Mouse (Mus musculus): ENCODE measurements around the gene Soga1.
A peak's percentile ranks its signal among the peaks of the same experiment; 100 is the strongest.

Soga1 gene

DNA sequence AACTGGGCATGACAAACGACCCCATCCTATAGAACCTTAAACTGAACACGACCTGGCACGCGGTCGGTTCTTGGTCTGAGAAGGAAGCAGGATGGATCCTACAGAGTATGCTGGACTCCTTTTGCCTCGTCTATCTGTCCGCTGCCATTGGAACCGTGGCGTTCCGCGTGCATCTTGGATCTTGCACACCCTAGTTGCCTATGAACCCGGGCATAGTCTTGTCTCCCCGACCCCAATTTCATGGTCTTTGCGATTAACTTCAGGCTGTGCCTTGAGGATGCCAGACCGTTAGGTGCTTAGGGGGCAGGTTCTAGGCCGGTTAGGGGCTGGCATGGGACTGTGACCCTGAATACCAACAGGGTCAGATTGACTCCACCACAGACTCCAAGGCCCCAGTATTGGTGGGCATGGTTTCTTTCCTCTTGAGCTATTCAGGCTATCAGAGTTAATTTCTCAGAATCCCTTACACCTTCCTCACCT lies 687 bp upstream of the Soga1 start:
- DNase-seq (ENCODE audit: low spot score in 2 of 2): no peak

- DNase-seq (ENCODE audit: low spot score in 2 of 2): no peak
These were observed 828 bp downstream of the Soga1 start for GRCm38 (mm10) chr2:157078059-157078792.

DNA sequence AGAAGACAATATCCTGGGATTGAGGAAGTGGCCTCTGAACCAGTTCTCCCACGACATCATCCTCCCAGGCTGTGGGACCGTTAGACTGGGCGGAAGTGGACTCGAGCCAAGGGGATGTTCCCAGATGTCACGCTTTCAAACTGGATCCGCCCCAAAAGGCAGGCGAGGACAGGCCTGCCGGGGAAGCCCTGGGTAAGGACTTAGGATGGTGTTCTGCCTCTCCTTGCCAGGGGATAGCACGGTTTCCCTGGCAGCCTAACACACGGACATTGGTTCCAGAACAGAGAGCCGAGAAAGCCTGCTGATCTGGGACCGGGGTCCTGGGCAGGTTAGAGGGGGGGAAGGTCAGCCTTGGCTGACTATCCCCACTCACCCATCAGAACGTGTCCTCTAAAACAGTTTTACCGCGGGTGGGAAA lies 1.4 kb downstream of the Soga1 start:
- peak in 1 of 2 experiments; percentile 51 for DNase-seq (ENCODE audit: low spot score in 2 of 2)

DNA sequence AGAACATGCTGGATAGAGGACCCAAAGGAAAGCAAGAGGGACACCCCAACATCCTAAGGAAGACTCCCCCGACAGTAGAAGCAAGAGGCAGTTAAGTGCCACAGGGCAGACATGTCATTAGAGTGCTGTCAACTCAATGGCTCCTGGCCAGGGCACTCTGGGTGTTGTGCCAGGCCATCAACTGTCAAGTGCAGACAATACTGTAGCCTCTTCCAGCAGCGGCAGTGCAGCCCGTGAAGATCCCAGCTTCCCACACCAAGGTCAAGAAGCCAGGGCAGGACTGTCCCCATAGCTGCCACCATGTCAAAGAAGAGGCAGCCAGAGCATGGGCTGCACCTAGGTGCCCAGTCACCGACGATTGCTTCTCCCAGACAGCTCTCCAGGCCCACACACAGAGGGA lies 1.9 kb downstream of the Soga1 start:
- no peak for DNase-seq (ENCODE audit: low spot score in 2 of 2)

DNA sequence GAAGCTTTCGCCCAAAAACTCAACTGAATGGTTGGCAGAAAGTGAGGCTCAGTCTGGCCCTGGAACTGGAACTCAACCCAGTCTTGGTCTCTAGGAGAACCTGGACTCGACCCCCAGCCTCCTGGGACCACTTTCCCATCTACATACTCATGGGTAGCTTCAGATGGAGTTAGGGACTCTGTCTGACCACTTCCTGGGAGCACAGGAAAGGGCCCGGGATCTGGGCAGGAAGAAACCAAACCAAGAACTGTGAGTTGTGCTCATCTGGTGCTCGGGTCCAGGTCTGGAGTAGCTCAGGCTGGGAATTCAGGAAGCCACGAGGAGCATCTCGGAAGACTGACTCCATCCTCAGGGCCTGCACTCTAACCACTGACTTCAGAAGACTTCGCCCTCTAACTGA lies 2.5 kb downstream of the Soga1 start:
- DNase-seq (ENCODE audit: low spot score in 2 of 2): no peak

DNA sequence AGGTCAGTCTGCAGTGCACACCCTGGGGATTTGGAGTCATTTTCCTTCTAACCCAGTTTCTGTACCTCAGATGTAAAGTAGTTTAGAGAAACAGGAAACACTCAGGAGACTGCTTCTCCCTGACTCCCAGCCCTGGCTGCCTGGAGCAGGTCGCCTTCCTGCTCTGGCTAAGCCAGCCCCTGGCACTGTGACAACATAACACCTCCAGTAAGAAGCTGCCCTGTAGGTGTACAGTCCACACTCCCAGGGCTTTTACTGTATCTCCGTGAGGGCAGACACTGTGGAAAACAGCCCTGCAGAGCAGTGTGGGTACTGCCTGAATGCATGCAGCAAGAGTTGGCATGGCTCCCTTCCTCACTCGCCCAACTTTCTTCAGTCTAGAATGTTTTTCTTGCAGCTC lies 3.4 kb downstream of the Soga1 start:
- no peak for DNase-seq (ENCODE audit: low spot score in 2 of 2)

DNA sequence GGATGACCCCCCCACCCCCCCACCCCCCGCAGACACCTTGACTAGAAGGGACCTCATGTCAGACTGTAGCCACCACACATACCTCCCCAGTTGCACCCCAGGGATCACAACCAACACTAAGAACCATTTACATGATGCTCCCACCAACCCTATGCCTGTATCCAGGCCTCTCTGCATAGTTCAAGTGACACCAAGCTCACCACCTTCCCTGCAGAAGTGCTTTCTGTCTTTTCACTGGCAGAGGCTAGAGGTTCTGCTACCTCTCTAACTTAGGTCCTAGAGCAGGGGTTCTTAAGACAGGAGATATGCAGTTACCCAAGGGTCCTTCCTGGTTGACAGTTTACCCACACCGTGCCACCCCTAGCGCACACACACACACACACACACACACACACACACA lies 3.8 kb downstream of the Soga1 start:
- no peak for DNase-seq (ENCODE audit: low spot score in 2 of 2)

GRCm38 (mm10) chr2:157074772-157075171 lies 4.3 kb downstream of the Soga1 start:
- no peak for DNase-seq (ENCODE audit: low spot score in 2 of 2)

DNA sequence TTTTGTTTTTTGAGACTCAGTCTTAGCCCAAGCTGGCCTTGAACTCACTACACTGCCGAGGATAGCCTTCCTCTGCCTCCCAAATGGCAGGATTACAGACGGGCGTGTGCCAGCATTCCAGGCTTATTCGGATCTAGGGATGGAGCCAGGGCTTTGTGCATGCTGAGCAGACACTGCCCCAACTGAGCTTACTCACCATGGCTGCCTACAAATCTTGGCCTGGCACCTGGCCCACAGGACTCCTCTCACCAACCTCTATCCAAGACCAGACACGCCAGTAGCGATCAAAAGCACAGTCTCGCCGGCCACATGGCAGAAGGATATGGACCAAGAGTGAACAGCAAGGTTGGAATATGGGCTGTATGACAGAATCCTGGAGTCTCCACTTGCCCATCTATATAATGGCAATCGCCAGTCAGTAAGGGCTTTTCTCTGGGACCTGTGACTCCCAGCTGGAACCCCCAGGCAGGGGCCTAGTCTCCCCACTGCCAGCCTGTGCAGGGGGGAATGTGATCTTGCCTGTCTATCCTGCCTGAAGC lies 4.8 kb downstream of the Soga1 start:
- DNase-seq (ENCODE audit: low spot score in 2 of 2): no peak

GRCm38 (mm10) chr2:157073378-157074052 lies 5.5 kb downstream of the Soga1 start:
- no peak for DNase-seq (ENCODE audit: low spot score in 2 of 2)

GRCm38 (mm10) chr2:157072316-157072990 lies 6.6 kb downstream of the Soga1 start:
- no peak for DNase-seq (ENCODE audit: low spot score in 2 of 2)

- peak in 1 of 2 experiments; percentile 45 for DNase-seq (ENCODE audit: low spot score in 2 of 2)
These were observed 7.5 kb downstream of the Soga1 start for GRCm38 (mm10) chr2:157071556-157071955.

GRCm38 (mm10) chr2:157070365-157070764 lies 8.7 kb downstream of the Soga1 start:
- no peak for DNase-seq (ENCODE audit: low spot score in 2 of 2)

DNA sequence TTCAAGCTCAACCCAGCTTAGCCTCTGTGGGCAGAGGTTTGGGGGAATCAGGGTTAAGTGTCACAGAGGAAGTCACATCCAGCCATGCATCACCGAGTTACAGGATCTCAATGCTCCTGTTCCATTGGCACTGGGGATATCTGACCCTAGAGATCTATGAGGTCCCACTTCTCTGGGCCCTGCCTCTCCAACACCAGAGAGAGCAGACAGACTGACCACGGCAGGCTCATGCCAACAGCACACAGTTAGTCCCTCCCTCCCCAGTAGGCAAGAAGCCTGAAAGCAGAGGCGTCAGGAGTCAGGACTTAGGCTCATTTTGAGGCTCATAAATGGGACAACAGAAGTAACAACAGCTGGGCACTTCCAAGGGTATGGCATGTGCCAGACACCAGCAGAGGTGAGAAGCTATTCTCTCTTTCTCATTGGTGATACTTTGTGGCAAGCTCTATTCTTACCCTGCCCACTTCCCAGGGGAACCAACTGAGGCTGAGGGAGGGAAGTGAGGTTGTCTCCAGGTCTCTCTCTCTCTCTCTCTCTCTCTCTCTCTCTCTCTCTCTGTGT lies 9.2 kb downstream of the Soga1 start:
- no peak for DNase-seq (ENCODE audit: low spot score in 2 of 2)

DNA sequence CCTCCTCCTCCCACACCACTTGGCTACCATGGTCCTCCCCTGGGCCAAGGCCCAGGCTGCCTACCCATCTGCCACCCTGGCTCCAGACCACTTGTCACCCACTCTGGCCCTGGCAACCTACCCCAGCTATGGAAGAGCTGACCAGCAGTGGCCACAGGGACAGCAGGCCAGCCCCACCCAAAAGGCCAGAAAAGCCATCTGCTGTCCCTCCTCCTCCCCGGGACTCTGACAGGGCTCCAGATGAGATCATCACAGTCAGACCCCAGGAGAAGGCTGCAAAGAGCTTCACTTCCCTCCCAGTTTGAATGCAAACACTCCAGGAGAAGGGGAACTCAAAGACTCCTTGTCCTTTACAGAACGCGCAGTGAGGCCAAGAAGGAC lies 9.7 kb downstream of the Soga1 start:
- no peak for DNase-seq (ENCODE audit: low spot score in 2 of 2)

- DNase-seq (ENCODE audit: low spot score in 2 of 2): no peak
These were observed 10.2 kb downstream of the Soga1 start for GRCm38 (mm10) chr2:157068701-157069354.

DNA sequence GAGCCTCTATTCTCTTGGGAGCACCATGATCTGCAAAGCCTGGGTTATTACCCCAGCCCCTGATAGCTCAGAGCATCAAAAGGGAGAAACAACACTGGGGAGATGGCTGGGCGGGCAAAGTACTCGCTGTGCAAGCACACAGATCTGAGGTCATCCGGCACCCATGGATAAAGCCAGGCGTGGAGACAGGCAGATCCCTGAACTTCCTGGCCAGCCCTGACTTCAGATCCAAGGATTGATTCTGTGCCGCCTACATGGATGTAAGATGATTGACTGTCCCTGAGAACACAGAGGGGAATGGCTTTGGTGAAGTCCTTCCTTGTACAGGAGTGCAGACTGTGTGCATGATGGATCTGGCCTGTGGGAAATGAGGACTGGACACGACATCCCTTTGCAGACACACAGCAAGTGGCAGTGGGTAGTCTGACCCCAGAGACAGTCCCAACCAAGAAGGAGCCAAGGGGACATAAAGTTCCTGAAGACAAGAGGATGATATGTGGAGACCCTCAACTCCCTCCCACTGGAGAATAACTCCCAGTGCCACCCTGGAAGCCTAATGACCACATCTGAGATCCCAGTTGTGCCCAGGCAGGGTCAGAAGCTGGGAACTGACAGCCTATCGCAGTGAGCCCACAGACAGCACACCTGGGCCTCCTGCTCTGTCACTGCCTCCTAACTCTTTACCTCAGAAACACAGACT lies 12.2 kb downstream of the Soga1 start:
- DNase-seq (ENCODE audit: low spot score in 2 of 2): no peak

GRCm38 (mm10) chr2:157065879-157066226 lies 13.2 kb downstream of the Soga1 start:
- no peak for DNase-seq (ENCODE audit: low spot score in 2 of 2)

DNA sequence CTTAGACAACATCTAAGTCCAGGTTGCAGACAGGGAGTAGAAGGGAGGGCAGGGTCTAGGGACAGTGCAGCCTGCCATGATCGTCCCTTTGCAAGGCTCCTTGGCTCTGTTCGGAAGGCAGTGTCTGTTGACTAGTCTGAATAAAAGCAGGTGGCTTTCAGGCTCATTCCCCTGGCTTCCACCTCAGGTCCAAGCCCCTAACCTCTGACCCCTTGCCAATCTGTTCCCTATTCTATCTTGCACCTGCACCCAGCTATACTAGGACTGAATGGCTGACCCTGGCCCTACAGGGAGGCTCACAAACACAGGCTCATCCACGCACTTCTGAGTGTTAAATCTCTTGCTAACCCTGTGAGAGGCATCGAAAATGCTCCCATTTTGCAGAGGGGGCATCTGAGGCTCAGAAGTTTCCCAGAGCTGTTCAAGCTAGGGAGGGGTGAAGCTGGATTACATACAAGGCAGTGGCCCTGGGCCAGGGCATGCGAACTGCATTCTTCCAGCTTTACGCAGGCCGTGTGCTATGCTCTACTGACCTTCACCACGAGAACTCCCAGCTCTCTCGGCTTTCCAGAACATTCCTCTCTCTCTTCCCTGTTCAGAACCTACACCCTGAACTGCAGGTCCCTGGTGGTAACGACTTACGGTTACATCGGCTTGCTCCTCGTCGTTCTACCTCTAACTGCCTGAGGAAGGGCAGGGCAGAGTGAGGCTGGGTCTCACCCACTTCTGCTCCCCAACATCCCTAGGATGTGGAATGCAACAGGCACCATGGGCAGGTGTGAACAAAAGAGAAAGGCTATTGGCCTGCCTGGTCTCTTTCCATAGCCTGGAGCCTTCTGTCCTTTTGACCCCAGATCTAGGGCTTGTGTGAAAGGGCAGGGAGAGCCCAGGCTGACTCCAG lies 13.8 kb downstream of the Soga1 start:
- DNase-seq (ENCODE audit: low spot score in 2 of 2): no peak

DNA sequence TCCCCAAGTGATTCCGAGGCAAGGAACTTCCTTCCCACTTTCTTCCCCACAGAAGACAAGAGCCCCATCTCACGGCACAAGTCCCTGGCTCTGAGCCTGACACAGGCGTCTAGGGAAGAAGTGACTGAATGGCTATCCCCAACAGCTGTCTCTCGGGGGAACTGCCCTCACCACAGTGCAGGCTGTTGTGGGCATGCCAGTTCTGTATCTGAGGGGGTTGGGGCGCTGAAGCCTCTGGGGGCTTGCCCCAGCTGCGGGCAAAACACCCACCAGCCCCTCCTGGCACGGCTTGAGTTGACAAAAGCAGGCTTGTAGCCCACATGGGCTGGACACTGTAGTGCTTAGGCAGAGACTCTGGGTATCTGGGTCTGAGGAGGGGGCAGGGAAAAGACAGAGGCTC lies 14.9 kb downstream of the Soga1 start:
- DNase-seq (ENCODE audit: low spot score in 2 of 2): no peak

Measured in spleen, postnatal 4 days (tissue).